Mouse (Mus musculus): ENCODE measurements around the gene Frs3.

DNA sequence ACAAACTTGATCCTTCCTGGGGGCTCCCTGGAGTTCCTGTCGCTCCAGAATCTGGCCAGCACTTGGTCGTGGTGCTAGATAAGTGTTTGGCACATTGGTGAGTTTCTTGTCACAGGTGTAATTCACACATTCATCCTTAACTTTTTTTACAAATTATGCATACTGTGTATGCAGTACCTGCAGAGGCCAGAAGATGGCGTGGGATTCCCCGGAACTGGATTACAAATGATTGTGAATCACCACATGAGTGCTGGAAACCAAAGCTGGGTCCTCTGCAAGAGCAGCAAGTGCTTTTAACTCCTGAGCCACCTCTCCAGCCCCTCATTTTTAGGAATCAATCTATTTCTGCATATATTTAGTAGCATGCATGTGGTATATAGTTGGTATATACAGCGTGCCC is 63.0 kb downstream of the Frs3 start:
- TF ChIP-seq POLR2A (IDR thresholded peaks at IDR 0.05; ENCODE audit: low read depth, low read length) = no peak
- TF ChIP-seq CTCF (conservative IDR thresholded peaks at IDR 0.05; ENCODE audit: insufficient read depth, insufficient read length, low read depth, low read length) = 0 out of 2 replicates have a peak, but pooled peaks have one; percentile 13
